Mouse (Mus musculus): ENCODE measurements around the gene Polr2l.
A peak's percentile ranks its signal among the peaks of the same experiment; 100 is the strongest.
"Not testable (repeated sequence)": the region's sequence is repeated elsewhere in the genome, so short reads cannot be mapped to it uniquely, and the experiment has no call there.

The Polr2l gene

DNA sequence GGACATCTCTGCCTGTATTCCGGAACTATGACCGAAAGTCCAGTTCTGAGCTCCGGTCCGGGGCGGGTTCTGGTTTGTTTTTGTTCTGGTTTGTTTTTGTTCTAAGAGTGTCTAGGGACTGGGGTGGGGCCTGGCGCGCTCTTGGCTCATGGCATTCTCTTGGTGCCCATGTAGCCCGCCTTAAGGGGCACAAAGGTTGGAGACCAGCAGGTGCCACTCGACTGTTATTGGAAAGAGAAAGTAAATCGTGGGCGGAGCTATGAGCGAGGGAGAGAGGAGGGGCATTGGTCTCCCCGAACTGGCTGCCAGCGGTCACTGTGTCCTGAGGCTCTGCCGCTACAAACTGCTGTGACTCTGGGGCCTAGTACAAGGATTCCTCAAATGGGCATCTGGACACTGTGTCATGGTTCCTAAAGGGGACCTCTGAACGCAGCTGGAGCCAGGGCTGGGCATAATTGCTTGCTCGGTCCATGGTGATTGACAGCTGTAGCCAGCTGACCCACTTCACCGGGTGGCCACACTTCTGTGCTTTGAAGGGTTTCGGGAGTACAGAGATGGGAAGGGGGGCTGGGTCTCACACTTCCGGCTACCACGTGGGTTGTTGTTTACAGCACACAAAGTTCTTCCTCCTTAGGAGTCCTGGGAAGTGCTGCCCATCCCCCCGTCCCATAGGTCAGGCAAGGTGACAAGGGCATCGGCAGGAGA lies 19.2 kb downstream of the Polr2l start:
- DNase-seq (ENCODE audit: inconsistent age in 2 of 2, low spot score in 1 of 2): peak; percentile 87 to 95

GRCm38 (mm10) chr7:141454967-141455551 lies 19.9 kb downstream of the Polr2l start, which contains the start of gene Pnpla2:
Gene Pnpla2 (plus strand): TSS chr7:141455198.
- peak; percentile 96 to 98 for DNase-seq (ENCODE audit: inconsistent age in 2 of 2, low spot score in 1 of 2)

DNA sequence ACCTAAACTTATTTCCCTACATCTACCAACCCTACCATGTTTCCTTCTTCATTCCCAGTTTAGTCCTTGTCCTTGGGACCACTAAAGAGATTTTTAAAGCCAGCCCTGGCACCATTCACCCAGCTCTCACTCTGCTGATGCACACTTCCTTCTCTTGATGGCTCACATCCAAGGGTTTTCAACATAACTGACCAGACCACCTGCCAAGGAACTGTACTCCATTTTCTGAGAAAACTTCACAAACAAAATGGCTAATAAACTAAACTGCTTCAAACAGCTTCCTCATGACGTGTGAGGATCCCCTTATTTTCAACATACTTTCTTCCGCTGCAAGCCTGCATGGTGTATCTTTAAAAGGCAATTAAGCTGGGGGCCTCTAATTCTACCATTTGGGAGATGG lies 21.3 kb downstream of the Polr2l start:
- peak in 1 of 2 experiments; percentile 64 for DNase-seq (ENCODE audit: inconsistent age in 2 of 2, low spot score in 1 of 2)

DNA sequence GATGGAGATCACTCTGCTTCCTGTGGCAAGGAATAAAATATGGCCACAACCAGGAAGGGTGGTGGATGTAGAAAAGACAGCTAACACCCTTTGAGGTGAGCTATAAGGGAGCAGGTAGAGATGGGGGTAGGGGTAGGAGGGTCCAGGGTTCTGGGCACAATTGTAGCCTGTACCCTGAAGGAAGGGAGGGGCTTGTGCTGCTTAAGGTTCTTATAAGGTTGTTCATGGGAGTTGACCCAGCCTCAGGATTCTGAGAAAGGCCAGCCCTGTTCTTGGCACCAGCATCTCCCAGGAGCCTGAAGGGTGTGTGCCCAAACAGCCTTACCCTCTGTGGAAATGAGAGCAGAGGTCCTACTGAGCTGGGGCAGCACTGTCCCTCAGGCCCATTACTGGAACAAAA lies 23.0 kb downstream of the Polr2l start:
- DNase-seq (ENCODE audit: inconsistent age in 2 of 2, low spot score in 1 of 2): peak in 1 of 2 experiments; percentile 65

DNA sequence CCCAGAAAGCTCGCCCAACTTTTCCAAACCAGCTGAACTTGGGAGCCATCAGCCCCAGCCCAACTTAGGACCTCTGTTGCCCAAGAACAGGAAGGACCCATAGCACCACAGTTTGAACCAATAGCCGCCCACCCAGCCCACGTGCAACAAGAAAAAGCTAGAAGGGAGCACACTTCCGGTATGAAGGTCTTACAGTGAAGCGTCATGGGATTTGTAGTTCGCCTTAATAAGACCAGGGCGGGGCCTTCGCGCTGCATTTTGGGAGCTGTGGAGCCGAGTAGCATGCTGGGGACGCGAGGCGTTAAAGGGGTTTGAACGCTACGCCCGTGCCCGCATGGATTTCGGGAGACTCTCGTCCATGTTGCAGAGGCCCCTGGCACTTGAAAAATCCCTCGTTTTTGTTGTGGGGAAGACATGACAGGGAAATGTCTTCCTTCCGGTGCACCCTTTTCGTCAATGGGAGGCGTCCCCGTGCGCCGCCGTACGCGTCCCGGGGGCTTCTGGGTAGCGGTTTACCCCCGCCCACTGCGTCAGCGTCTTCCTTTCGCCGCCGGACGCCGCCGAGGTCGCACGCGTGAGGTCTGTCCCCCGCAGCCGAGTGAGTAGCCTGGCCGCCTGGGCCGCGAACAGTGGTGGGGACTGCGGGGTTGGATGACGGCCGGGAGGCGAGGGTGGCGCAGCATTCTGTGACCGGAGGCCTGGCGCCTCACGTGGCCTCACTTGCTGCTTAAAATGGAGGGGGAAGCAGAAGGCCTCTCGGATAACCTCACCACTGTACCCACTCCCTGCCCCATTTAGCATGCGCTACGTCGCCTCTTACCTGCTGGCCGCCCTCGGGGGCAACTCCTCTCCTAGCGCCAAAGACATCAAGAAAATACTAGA lies 27.6 kb downstream of the Polr2l start, which contains the start of gene Rplp2:
TSS of gene Rplp2 (plus strand) at position 261 of the 882 bp plus-strand sequence.
- peak; percentile 96 to 99 for DNase-seq (ENCODE audit: inconsistent age in 2 of 2, low spot score in 1 of 2)

DNA sequence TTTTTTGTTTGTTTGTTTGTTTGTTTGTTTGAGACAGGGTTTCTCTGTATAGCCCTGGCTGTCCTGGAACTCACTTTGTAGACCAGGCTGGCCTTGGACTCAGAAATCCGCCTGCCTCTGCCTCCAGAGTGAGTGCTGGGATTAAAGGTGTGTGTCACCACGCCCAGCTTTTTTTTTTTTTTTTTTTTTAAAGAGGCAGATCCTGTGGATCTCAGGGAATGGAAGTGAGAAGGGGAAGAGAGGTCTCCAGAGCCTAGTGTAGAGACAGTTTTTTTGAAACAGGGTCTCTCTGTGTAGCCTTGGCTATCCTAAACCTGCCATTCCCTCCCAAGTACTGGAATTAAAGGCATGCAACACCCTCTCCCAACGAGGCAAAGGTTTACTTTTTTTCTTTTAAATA lies 28.6 kb downstream of the Polr2l start:
- DNase-seq (ENCODE audit: inconsistent age in 2 of 2, low spot score in 1 of 2): not testable (repeated sequence)

DNA sequence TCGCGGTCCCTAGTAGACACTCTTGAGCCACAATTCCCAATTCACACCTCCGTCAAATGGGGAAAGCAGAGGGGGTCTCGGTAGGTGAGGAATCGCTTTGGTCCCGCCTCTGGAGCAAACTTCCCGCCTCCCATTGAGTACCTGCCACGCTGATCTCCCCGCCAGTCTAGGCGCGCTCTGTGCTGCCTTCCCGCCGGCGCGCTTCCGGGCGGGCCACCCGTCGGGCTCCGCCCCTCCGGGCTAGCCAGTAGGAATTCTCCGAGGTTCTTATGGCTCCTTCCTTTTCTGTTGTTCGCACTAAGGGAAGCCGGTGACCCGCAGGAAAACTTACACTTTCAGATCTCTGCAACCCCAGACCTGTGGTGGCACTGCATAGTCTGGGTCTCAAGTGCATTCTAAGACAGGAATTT lies 31.1 kb downstream of the Polr2l start, which contains the start of gene Pidd1:
TSS of gene Pidd1 (minus strand) at position 198 of the 410 bp plus-strand sequence.
- peak; percentile 76 to 86 for DNase-seq (ENCODE audit: inconsistent age in 2 of 2, low spot score in 1 of 2)

GRCm38 (mm10) chr7:141443081-141443821 lies 31.7 kb downstream of the Polr2l start:
- DNase-seq (ENCODE audit: inconsistent age in 2 of 2, low spot score in 1 of 2): peak in 1 of 2 experiments; percentile 32

GRCm38 (mm10) chr7:141442199-141442598 lies 32.7 kb downstream of the Polr2l start:
- no peak for DNase-seq (ENCODE audit: inconsistent age in 2 of 2, low spot score in 1 of 2)

GRCm38 (mm10) chr7:141441460-141441859 lies 33.5 kb downstream of the Polr2l start:
- peak in 1 of 2 experiments; percentile 19 for DNase-seq (ENCODE audit: inconsistent age in 2 of 2, low spot score in 1 of 2)

DNA sequence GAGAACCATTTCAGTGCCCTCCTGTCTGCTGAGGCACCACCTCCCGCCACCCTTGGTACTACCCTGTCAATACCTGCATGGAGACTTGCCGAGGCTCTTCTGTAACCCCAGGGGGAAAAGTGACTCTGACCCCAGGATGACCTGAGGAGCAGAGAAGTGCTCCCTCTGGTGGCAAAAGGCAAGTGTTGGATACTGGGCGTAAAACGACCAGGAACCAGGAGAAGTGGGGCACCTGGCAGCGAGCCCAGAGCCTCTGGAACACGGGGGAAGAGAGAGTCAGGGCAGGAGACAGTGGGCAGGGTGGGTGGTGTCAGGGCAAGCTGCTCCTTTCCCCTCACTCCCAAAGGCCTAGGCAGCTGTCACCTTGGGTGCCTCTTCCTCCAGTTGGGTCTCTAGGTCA lies 34.3 kb downstream of the Polr2l start:
- peak; percentile 71 to 88 for DNase-seq (ENCODE audit: inconsistent age in 2 of 2, low spot score in 1 of 2)

DNA sequence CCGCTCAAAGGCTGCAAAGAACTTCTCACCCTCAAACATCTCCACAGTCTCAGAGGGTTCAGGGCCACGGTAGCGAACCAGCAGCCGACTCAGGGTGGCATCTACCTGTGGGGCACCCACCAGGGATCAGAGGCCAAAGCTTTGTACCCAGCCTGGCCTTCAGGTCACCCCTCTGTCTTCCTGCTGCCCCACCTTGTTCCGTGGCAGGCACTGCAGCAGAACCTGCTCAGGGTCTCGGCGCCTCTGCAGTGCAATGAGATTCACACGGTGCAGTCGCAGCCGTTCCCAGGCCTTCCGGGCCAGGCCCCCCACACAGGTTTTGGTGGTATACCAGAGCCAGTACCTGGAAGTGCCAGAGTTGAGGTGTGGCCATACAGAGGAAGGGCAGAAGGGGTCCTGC lies 35.1 kb downstream of the Polr2l start:
- DNase-seq (ENCODE audit: inconsistent age in 2 of 2, low spot score in 1 of 2): peak in 1 of 2 experiments; percentile 26

DNA sequence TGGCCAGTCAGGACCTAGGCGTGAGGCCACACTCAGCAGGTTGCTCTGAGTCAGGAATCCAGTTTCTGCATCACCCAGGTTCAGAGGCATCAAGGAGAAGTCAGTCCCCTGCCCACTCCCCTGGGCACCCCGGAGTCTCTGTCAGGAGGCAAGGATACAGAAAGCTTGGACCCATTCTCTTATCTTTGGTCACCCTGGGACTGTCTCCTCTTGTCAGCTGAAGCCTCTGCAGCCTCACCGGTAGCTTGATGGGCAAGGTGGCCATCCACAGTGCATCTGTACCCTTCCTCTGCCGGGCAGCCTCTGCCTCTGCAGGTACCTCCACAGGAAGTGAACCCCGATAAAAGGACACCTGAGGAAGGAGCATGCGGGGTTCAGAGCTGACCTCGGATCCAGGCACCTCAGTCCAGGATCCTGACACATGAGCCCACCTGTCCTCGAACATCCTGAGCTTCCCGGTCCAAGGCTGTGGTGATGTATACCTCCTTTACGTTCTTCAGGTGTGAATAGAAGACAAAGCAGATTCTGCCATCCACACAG lies 35.7 kb downstream of the Polr2l start:
- peak in 1 of 2 experiments; percentile 19 for DNase-seq (ENCODE audit: inconsistent age in 2 of 2, low spot score in 1 of 2)

GRCm38 (mm10) chr7:141438201-141438968 lies 36.5 kb downstream of the Polr2l start:
- peak in 1 of 2 experiments; percentile 25 for DNase-seq (ENCODE audit: inconsistent age in 2 of 2, low spot score in 1 of 2)

DNA sequence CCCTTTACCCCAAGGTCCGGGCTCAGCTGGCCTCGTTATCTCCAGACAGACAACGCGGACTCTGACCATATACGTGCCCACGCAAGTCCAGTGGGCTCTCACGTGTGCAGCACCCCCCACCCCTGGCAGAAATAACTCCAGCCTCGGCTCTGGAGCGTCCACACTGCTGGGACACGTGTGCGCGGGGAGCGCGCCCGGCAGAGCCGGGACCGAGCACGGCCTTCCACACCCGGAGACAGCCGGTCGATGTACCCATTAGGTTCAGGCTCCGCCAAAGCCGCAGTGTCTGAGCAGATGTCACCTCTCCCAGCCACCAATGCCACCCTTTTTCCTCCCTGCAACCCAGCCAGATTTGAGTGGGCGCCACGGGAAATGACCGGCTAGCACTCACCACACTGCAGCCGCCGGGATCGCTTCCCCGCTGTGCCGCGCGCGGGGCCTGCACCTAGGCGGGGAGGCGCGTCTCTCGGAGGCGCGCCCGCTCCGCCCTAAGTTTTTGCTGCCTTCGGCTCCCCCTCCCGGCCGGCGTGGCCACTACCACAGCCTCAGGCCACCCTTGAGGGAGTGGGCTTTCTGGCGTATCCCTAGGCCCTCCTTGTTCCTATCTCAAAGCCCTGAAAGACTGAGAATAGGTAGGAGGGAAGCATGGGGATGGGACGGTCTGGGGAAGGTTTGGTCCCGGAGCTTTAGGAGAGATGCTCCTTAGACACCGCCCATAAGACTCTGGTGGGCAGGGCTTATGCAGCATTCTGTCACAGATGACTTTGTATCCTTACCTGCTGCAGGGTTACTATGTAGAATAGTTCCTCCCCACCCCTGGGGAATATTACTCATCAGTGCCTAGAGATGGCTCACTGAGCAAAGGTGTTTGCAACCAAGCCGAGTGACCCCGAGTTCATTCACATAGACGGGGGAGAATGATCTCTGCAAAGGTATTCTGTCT lies 37.5 kb downstream of the Polr2l start, which contains the start of gene Slc25a22:
TSS of gene Slc25a22 (minus strand) at position 715 of the 943 bp plus-strand sequence.
- DNase-seq (ENCODE audit: inconsistent age in 2 of 2, low spot score in 1 of 2): peak; percentile 86 to 95

DNA sequence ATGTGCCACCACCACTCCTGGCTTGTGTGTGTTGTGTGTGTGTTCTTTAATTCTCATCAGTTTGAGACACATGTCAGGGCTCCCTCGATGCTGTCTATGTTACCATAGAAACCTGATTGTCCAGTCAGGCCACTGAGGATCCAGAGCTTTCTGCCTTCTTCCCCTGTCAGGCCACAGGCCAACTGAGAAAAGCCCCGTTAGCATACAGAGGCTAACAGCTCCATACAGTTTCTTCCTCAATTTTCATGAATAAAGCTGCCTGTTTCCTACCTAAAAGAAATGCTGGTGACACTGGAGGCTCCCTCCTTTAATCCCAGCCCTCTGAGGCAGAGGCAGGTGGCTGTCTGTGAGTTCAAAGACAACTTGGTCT lies 38.4 kb downstream of the Polr2l start:
- no peak for DNase-seq (ENCODE audit: inconsistent age in 2 of 2, low spot score in 1 of 2)

- no peak for DNase-seq (ENCODE audit: inconsistent age in 2 of 2, low spot score in 1 of 2)
These were observed 38.9 kb downstream of the Polr2l start for GRCm38 (mm10) chr7:141435856-141436522.
